Mouse (Mus musculus): Measurements from ENCODE around the gene Rhbdd3. TPM values are rescaled to one million over a fixed set of nuclear protein-coding genes. Genes with fewer than 3 reads are reported as not detected.
A peak's percentile ranks its signal among the peaks of the same experiment; 100 is the strongest.

Gene Rhbdd3
- polyA plus RNA-seq, 1 experiment from 2014 or later = 27.0 TPM

GRCm38 (mm10) chr11:5138642-5139041 is 39.9 kb downstream of the Rhbdd3 start:
- H3K4me1 ChIP-seq = peaks cover 32% of the 10 kb centered on the region
- no peaks in the 10 kb centered on the region for H3K27me3 ChIP-seq (replicated peaks)
- H3K27ac ChIP-seq = peak overlapping the region; percentile 68
- ATAC-seq (ENCODE audit: insufficient read depth, low FRiP score, low read depth) = no peak
- H3K4me3 ChIP-seq (replicated peaks) = no peak overlapping the region
- no peaks in the 10 kb centered on the region for H3K9me3 ChIP-seq
- no peak overlapping the region for H3K9ac ChIP-seq
- no peak overlapping the region for H3K4me2 ChIP-seq
- 0 out of 2 replicates have a peak, but pooled peaks cover under 1% of the 10 kb centered on the region for H3K36me3 ChIP-seq
- 30% methylated on average over 2 of the region's 2 CpGs for WGBS

- Histone ChIP-seq H3K27me3 (replicated peaks) (no peaks in the 10 kb centered on the region), H3K4me1 (peaks cover 32% of the 10 kb centered on the region), H3K4me2 (no peak overlapping the region), H3K27ac (peak overlapping the region; percentile 68), H3K9ac (no peak overlapping the region), H3K9me3 (no peaks in the 10 kb centered on the region), H3K4me3 (replicated peaks) (no peak overlapping the region), H3K36me3 (no peaks in the 10 kb centered on the region)
- WGBS = 34% methylated on average over 9 of the region's 9 CpGs
- no peak for ATAC-seq (ENCODE audit: insufficient read depth, low FRiP score, low read depth)
These were observed 40.6 kb downstream of the Rhbdd3 start for GRCm38 (mm10) chr11:5139372-5139771.

DNA sequence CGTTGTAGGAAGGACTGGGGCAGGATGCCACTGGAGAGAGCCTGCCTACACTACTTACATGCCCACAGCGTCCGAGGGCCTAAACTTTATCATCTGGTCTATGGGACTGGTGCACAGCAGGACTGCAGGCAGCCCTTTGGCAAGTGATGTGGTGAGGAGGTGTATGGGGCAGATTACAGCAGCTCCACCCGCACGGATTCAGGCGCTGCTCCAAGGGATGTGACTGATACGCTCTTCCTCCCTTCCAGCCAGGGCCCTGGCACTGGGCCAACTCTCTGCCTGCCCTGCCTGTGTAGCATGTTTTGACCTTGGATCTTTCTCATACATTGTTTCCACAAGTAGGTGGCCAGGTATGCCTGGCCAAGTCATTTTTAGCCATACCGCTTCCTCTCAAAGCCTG is 41.9 kb downstream of the Rhbdd3 start:
- peak; percentile 37; the same call in 1 of the 2 replicates for ATAC-seq (ENCODE audit: insufficient read depth, low FRiP score, low read depth)
- peaks cover 32% of the 10 kb centered on the region for H3K4me1 ChIP-seq
- H3K9ac ChIP-seq = no peak overlapping the region
- 40% methylated on average over 8 of the region's 8 CpGs for WGBS
- H3K27me3 ChIP-seq (replicated peaks) = no peaks in the 10 kb centered on the region
- H3K9me3 ChIP-seq = no peaks in the 10 kb centered on the region
- H3K27ac ChIP-seq = peak overlapping the region; percentile 74
- no peaks in the 10 kb centered on the region for H3K36me3 ChIP-seq
- no peak overlapping the region for H3K4me2 ChIP-seq
- no peak overlapping the region for H3K4me3 ChIP-seq (replicated peaks)

DNA sequence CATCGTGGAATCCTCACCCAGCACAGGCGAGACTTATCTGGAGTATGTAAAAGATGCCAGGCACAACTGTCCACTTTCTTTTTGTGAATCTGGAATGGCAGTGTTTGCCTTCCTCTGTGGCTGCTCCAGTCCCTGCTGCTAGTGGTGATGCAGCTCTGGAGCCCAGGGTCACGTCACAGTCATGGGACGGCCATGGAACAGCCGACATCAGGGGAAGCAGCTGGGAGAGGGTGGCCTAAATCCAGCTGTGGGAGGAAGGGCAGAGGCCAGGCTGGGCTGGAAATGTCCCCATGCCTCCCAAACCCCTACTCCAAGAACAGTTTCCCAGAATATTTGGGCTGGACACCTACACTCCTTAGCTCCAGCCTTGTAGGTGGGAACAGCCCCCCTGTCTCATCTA is 42.5 kb downstream of the Rhbdd3 start:
- 62% methylated on average over 5 of the region's 5 CpGs for WGBS
- ATAC-seq (ENCODE audit: insufficient read depth, low FRiP score, low read depth) = no peak
- H3K9me3 ChIP-seq = no peaks in the 10 kb centered on the region
- no peaks in the 10 kb centered on the region for H3K27me3 ChIP-seq (replicated peaks)
- no peak overlapping the region for H3K4me3 ChIP-seq (replicated peaks)
- no peak overlapping the region for H3K4me2 ChIP-seq
- H3K27ac ChIP-seq = peak overlapping the region; percentile 74
- peaks cover 32% of the 10 kb centered on the region for H3K4me1 ChIP-seq
- no peaks in the 10 kb centered on the region for H3K36me3 ChIP-seq
- H3K9ac ChIP-seq = no peak overlapping the region

GRCm38 (mm10) chr11:5141965-5142364 is 43.2 kb downstream of the Rhbdd3 start:
- 66% methylated on average over 2 of the region's 2 CpGs for WGBS
- no peak overlapping the region for H3K4me2 ChIP-seq
- peak overlapping the region; percentile 74; the same call in 1 of the 2 replicates for H3K27ac ChIP-seq
- H3K9ac ChIP-seq = no peak overlapping the region
- H3K27me3 ChIP-seq (replicated peaks) = no peaks in the 10 kb centered on the region
- H3K36me3 ChIP-seq = no peaks in the 10 kb centered on the region
- no peaks in the 10 kb centered on the region for H3K9me3 ChIP-seq
- no peak for ATAC-seq (ENCODE audit: insufficient read depth, low FRiP score, low read depth)
- no peak overlapping the region for H3K4me3 ChIP-seq (replicated peaks)
- peaks cover 32% of the 10 kb centered on the region for H3K4me1 ChIP-seq

DNA sequence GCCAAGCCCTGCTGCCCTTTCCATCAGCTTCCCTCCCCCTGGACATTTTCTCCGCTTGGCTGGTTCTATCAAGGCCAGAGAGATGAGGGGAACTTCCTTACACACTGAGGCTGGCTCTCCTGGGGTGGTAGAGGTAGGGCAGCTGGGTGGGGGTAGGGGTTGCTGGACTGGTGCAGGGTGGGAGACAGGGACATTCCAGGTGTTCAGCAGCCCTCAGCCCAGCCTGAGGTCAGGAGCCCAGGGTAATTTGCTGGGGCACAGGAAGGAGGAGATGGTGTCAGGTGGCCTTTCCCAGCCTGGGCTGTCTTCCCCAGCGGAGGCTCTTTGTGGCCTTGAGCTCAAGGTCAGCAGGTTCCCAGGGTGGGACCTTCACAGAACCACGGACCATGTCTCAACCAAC is 46.9 kb downstream of the Rhbdd3 start:
- no peak overlapping the region for H3K9ac ChIP-seq
- peaks cover 33% of the 10 kb centered on the region for H3K4me1 ChIP-seq
- 66% methylated on average over 3 of the region's 3 CpGs for WGBS
- H3K4me3 ChIP-seq (replicated peaks) = no peak overlapping the region
- H3K27ac ChIP-seq = 0 out of 2 replicates have a peak overlapping the region, but pooled peaks have one; percentile 11
- no peaks in the 10 kb centered on the region for H3K9me3 ChIP-seq
- no peaks in the 10 kb centered on the region for H3K27me3 ChIP-seq (replicated peaks)
- no peak overlapping the region for H3K4me2 ChIP-seq
- no peaks in the 10 kb centered on the region for H3K36me3 ChIP-seq
- no peak; the same call in 1 of the 2 replicates for ATAC-seq (ENCODE audit: insufficient read depth, low FRiP score, low read depth)

DNA sequence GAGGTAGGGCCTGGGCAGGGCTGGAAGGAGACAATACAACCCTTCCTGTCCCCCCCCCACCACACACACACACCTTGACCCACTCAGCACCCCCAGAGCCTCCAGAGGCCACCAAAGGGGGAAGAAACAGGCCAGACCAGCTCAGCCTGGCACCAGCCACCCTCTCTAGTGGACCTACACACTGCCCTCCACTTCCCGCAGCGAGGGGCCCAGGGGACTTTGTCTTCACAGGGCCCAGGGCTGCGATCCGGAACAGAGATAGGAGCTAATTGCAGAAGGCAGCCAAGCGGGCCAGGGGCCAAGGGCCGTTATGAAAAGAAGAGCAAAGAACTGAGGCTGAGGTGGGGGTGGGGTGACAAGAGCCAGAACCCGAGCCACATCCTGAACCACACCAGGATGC is 50.5 kb downstream of the Rhbdd3 start:
- peaks cover 29% of the 10 kb centered on the region for H3K4me1 ChIP-seq
- no peaks in the 10 kb centered on the region for H3K36me3 ChIP-seq
- no peaks in the 10 kb centered on the region for H3K27me3 ChIP-seq (replicated peaks)
- H3K27ac ChIP-seq = peak overlapping the region; percentile 21; the same call in 1 of the 2 replicates
- H3K4me3 ChIP-seq (replicated peaks) = peak overlapping the region; percentile 5; the same call in 1 of the 2 replicates
- peak; percentile 52 for ATAC-seq (ENCODE audit: insufficient read depth, low FRiP score, low read depth)
- WGBS = 34% methylated on average over 7 of the region's 7 CpGs
- H3K9ac ChIP-seq = no peak overlapping the region
- peak overlapping the region; percentile 24 for H3K4me2 ChIP-seq
- H3K9me3 ChIP-seq = no peaks in the 10 kb centered on the region

- Histone ChIP-seq H3K27ac (no peak overlapping the region), H3K9ac (no peak overlapping the region), H3K4me3 (replicated peaks) (no peak overlapping the region), H3K4me2 (peak overlapping the region; percentile 24; the same call in 1 of the 2 replicates), H3K36me3 (no peaks in the 10 kb centered on the region), H3K4me1 (peaks cover 31% of the 10 kb centered on the region), H3K9me3 (no peaks in the 10 kb centered on the region), H3K27me3 (replicated peaks) (no peaks in the 10 kb centered on the region)
- no peak for ATAC-seq (ENCODE audit: insufficient read depth, low FRiP score, low read depth)
- 75% methylated on average over 9 of the region's 9 CpGs for WGBS
These were observed 51.2 kb downstream of the Rhbdd3 start for GRCm38 (mm10) chr11:5149955-5150354.

DNA sequence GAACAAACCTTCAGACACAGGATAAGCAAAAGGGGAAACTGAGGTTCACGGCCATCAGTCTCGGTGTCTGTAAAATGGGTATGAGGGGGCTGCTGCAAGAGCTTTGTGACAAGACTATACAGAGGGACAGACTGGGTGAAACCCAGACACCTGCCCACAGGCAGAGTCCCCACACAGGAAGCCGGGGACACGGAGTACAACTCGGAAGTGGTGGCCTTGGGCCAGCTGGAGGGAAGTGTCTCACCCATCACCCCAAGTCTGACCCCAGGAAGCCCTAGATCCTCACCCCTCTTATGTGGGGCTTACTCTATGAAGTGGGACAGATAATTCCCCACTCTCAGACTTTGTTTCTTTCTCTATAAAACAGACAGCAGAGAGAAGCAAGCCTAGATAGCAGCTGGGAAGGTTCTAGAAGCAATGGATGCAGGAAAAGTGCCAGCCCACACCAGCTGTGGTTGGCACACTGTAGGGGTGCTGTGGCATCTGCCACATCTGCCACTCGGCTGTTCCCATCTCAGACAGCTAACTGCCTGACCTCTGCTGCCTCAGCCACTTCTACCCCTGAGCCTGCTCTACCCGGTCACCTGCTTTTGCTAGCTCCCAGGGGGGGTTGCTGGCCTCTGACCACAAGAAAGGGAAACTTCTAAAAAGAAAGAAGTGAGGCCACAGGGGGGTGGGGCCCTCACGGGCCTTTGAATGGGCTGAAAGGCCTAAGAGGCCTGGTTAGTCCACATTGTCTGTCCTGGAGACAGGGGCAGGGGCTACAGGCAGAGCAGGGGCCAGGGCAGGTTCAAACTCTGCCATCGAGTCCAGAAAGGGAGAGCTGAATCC is 51.9 kb downstream of the Rhbdd3 start:
- Histone ChIP-seq H3K27ac (no peak overlapping the region), H3K4me1 (peaks cover 38% of the 10 kb centered on the region), H3K9me3 (no peaks in the 10 kb centered on the region), H3K4me2 (peak overlapping the region; percentile 96), H3K36me3 (no peaks in the 10 kb centered on the region), H3K4me3 (replicated peaks) (0 out of 2 replicates have a peak overlapping the region, but pooled peaks have one; percentile 54), H3K9ac (no peak overlapping the region), H3K27me3 (replicated peaks) (no peaks in the 10 kb centered on the region)
- WGBS = 62% methylated on average over 9 of the region's 9 CpGs
- ATAC-seq (ENCODE audit: insufficient read depth, low FRiP score, low read depth) = no peak

DNA sequence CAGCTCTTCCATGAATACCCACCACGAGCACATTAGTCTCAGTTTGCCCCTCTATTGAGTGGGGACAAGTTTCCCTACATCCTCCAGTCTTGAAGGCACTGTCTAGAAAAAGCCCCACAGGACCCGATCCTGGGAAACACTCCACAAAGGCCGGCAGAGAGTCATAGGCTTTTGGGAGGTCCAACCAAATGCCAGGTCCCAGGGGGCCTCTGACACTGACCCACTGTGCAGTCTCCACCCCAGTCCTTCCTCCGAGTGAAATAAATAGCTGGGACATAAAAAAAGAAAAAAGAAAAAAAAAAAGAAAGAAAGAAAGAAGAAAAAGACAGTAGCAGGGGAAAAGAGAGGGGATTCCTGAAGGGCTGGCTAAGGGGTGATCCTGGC is 52.5 kb downstream of the Rhbdd3 start:
- H3K36me3 ChIP-seq = no peaks in the 10 kb centered on the region
- no peak overlapping the region for H3K9ac ChIP-seq
- peak overlapping the region; percentile 96 for H3K4me2 ChIP-seq
- WGBS = 39% methylated on average over 4 of the region's 4 CpGs
- H3K4me3 ChIP-seq (replicated peaks) = peak overlapping the region; percentile 54
- peaks cover 39% of the 10 kb centered on the region for H3K4me1 ChIP-seq
- H3K9me3 ChIP-seq = no peaks in the 10 kb centered on the region
- H3K27me3 ChIP-seq (replicated peaks) = no peaks in the 10 kb centered on the region
- no peak overlapping the region for H3K27ac ChIP-seq
- ATAC-seq (ENCODE audit: insufficient read depth, low FRiP score, low read depth) = no peak

DNA sequence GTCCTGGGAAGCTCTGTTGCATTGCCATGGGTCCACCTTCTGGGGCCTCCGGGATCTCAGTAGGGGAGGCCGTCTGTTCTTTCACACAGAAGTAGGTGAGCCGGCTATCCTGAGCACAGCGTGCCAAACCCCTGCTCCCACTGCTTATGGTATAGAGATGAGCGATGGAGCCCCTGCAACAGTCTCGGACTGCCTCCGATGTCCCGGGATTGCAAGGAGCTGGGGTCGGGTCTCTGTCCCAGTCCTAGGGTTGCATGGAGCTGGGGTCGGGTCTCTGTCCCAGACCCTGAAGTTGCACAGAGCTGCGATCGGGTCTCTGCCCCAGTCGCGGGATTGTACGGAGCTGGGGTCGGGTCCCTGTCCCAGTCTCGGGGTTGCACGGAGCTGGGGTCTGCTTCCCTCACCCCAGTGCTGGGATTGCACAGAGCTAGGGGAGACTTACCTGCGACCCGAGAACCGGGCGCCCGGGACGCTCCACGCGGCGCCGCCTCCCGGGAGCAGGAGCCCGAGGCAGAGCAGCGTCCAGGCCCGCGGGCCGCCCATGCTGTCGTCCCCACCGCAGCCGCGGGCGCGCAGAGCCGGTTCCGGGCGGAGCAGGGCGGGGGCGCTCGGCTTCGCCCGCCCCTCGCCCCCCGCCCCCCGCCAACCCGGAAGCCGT is 53.1 kb downstream of the Rhbdd3 start, which contains the start of gene Emid1:
Emid1 (minus strand) TSS at position 578 of the 658 bp plus-strand sequence.
- Histone ChIP-seq H3K4me1 (peaks cover 39% of the 10 kb centered on the region), H3K4me2 (peak within 1 kb of the TSS; percentile 96), H3K9me3 (no peaks in the 10 kb centered on the region), H3K4me3 (replicated peaks) (peak within 1 kb of the TSS; percentile 54), H3K27me3 (replicated peaks) (no peaks in the 10 kb centered on the region), H3K9ac (peak within 1 kb of the TSS; percentile 23; the same call in 1 of the 2 replicates), H3K36me3 (no peaks in the 10 kb centered on the region), H3K27ac (peak within 1 kb of the TSS; percentile 55)
- WGBS = under 1% methylated on average over 42 of the region's 53 CpGs
- peak; percentile 25; the same call in 1 of the 2 replicates for ATAC-seq (ENCODE audit: insufficient read depth, low FRiP score, low read depth)

Measured in stomach, embryonic 15.5 days (tissue).